Mouse (Mus musculus) stomach, embryonic 16.5 days (tissue): ENCODE measurements around the gene Tcf19. TPM values are rescaled to one million over a fixed set of nuclear protein-coding genes. Genes with fewer than 3 reads are reported as not detected.
A peak's percentile ranks its signal among the peaks of the same experiment; 100 is the strongest.
"Not testable (repeated sequence)": the region's sequence is repeated elsewhere in the genome, so short reads cannot be mapped to it uniquely, and the experiment has no call there.

Source experiments
- ATAC-seq: fragments of 200-750 bp; cut with Nextera tagmentation; 2 replicates; pipeline ENCODE4 v1.8.0; 2017; ENCODE audit warnings: moderate number of reproducible peaks, moderate TSS enrichment; ENCODE audit not compliant: insufficient read depth, low FRiP score
- H3K27ac ChIP-seq: fragments of 300-500 bp; sonication (generic); 2 replicates; pipeline ENCODE4 v1.5.1; 2014; ENCODE audit warnings: low read length
- H3K27me3 ChIP-seq: fragments of 300-500 bp; sonication (generic); 2 replicates; pipeline ENCODE4 v1.6.1; 2014; ENCODE audit warnings: low read length, control low read depth, mixed read lengths; ENCODE audit not compliant: control insufficient read depth, insufficient read depth
- H3K36me3 ChIP-seq: fragments of 300-500 bp; sonication (generic); 2 replicates; pipeline ENCODE4 v1.6.1; 2014; ENCODE audit warnings: low read length; ENCODE audit not compliant: control insufficient read depth, insufficient read depth
- H3K4me1 ChIP-seq: fragments of 300-500 bp; sonication (generic); 2 replicates; pipeline ENCODE4 v1.6.1; 2014; ENCODE audit warnings: low read length, control low read depth, mixed read lengths; ENCODE audit not compliant: control insufficient read depth, insufficient read depth
- H3K4me2 ChIP-seq: fragments of 300-500 bp; sonication (generic); 2 replicates; pipeline ENCODE4 v1.6.1; 2014; ENCODE audit warnings: low read depth, low read length, mixed read lengths
- H3K4me3 ChIP-seq: fragments of 300-500 bp; sonication (generic); replicated peaks from 2 replicates; pipeline ENCODE4 v1.5.1; 2014; ENCODE audit warnings: mild to moderate bottlenecking, low read length
- H3K9ac ChIP-seq: fragments of 300-500 bp; sonication (generic); 2 replicates; pipeline ENCODE4 v1.6.1; 2014; ENCODE audit warnings: low read length
- H3K9me3 ChIP-seq: fragments of 300-500 bp; sonication (generic); replicated peaks from 2 replicates; pipeline ENCODE4 v1.6.1; 2016; ENCODE audit warnings: low read length, control low read depth; ENCODE audit not compliant: control insufficient read depth
- WGBS: fragments of 180-500 bp; shearing (Covaris S2); extraction: QIAGEN DNeasy Blood & Tissue Kit; methylation state at CpG from one replicate; pipeline ENCODE4 v1.1.7; 2014; 5-methylcytosine and 5-hydroxymethylcytosine counted together
- polyA plus RNA-seq: library from polyadenylated mRNA; unstranded; fragments of >200 nt; fragmentation: Nextera tagmentation; extraction: Ambion mirVana; gene quantifications from 2 replicates; pipeline ENCODE4 v1.2.1, GENCODE M21; 2015

Gene Tcf19
- polyA plus RNA-seq, 1 experiment from 2014 or later: 79.6 TPM

DNA sequence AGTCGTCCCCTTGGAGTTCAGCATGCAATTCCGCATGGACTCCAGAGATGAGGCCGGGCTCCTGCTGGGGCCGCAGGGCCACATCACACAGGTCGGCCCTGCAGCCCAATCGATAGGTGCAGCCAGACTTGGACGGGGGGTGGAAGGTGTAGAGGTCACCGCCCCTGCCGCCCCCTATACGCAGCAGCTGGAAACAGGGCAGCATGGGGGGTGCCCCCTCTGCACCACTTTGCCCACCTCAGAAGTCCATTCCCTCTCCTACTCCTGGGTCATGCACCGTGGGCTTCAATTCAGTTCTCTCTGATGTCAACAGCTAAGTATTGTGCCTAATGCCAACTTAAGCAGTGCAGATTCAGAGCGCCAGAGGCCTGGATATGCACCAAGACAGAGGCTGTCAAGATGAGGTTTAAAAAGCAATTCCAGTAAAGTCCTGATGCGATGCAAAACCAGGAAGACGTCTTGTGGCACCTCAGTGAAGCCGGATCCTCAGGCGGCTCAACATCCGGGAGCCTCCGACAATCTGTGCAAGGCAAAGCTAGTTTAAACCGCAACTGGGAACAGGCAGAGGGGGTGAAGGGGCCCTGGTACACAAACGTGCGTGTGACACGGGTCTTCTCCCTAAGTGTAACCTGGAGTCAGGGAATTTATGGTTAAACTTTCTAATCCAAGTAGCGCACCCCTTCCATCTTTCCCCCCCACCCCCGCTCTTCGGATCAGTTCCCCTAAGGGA lies 548 bp downstream of the Tcf19 start:
- Histone ChIP-seq H3K4me3 (peak overlapping the region; percentile 62), H3K4me2 (peak overlapping the region; percentile 87), H3K27ac (peak overlapping the region; percentile 29), H3K9ac (peak overlapping the region; percentile 79), H3K36me3 (no peaks in the 10 kb centered on the region), H3K4me1 (peaks cover 24% of the 10 kb centered on the region), H3K9me3 (no peaks in the 10 kb centered on the region), H3K27me3 (no peaks in the 10 kb centered on the region)
- ATAC-seq: no peak
- WGBS: 3% methylated on average over 25 of the region's 25 CpGs

DNA sequence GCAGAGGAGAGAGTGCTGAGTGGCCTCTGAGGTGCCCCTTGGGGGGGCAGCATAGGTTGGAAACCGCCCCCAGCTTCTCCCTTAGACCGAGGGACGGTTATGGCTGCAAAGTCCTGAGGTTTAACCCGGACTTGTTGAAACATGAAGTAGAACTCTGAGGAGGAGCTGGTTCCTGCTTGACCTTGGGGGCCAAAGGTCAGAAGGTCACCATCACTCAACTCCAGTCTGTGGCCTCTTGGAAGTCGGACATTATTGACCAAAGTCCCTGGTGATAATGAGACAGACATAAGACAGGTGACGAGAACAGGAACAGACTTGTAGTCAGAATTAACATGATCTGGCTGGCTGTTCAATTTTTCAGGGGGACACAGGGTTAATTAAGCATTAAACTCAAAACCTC lies 1.9 kb downstream of the Tcf19 start:
- no peak overlapping the region for H3K27ac ChIP-seq
- no peaks in the 10 kb centered on the region for H3K36me3 ChIP-seq
- peaks cover 24% of the 10 kb centered on the region for H3K4me1 ChIP-seq
- 41% methylated on average over 6 of the region's 6 CpGs for WGBS
- ATAC-seq: no peak
- H3K4me2 ChIP-seq: peak overlapping the region; percentile 87
- peak overlapping the region; percentile 62 for H3K4me3 ChIP-seq
- no peaks in the 10 kb centered on the region for H3K9me3 ChIP-seq
- peak overlapping the region; percentile 79 for H3K9ac ChIP-seq
- no peaks in the 10 kb centered on the region for H3K27me3 ChIP-seq

DNA sequence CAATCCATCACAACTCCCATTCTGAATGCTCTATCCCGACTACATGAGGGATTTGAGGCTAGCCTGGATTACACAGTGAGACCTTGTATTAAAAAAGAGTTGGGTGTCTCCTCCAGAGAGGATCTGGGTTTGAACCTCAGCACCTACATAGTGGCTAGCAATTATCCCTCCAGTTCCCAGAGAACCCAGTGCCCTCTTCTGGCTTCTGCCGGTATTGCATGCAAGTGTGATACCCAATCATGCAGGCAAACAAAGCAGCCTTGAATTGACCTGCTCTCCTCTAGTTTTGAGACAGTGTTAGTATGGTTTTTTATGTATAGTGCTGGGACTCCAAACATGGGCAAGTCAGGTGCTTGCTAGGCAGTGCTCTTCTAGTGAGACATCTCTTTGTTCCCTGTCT lies 2.7 kb downstream of the Tcf19 start:
- H3K27me3 ChIP-seq: no peaks in the 10 kb centered on the region
- no peak overlapping the region for H3K27ac ChIP-seq
- WGBS: 9% methylated on average over 2 of the region's 2 CpGs
- H3K36me3 ChIP-seq: no peaks in the 10 kb centered on the region
- H3K4me1 ChIP-seq: peaks cover 27% of the 10 kb centered on the region
- H3K9ac ChIP-seq: 0 out of 2 replicates have a peak overlapping the region, but pooled peaks have one; percentile 79
- no peaks in the 10 kb centered on the region for H3K9me3 ChIP-seq
- no peak overlapping the region for H3K4me3 ChIP-seq
- no peak for ATAC-seq
- peak overlapping the region; percentile 87 for H3K4me2 ChIP-seq

DNA sequence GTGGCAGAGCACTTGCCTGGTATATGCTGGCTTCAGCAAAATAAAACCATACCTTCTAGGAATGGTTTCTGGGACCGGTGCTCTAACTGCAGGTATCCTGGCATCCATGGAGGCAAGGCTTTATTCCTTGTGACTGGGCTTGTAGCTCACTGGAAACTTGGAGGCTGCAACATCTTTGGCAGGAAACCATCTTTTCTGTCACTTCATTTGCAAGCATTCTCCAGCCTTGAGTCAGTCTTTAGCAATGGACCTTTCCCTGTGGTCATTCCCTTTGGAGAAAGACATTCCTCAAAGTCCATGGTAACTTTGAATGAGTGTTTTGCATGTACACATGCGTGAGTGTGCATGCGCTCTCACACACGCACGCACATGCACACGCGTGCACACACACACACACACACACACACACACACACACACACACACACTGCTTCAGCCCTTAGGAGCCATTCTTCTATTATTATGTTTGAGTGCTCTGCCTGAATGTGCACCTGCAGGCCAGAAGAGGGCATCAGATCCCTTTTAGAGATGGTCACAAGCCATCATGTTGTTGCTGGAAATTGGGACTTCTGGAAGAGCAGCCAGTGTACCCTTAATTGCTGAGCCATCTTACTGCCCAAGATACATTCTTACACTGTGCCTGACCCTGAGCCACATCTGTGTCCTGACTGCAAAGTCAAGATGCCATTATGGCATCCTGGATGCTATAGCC lies 3.6 kb downstream of the Tcf19 start:
- Histone ChIP-seq H3K9ac (no peak overlapping the region), H3K27me3 (no peaks in the 10 kb centered on the region), H3K27ac (no peak overlapping the region), H3K4me1 (peaks cover 24% of the 10 kb centered on the region), H3K36me3 (no peaks in the 10 kb centered on the region), H3K4me2 (no peak overlapping the region), H3K9me3 (no peaks in the 10 kb centered on the region), H3K4me3 (no peak overlapping the region)
- WGBS: 92% methylated on average over 7 of the region's 7 CpGs
- no peak for ATAC-seq

DNA sequence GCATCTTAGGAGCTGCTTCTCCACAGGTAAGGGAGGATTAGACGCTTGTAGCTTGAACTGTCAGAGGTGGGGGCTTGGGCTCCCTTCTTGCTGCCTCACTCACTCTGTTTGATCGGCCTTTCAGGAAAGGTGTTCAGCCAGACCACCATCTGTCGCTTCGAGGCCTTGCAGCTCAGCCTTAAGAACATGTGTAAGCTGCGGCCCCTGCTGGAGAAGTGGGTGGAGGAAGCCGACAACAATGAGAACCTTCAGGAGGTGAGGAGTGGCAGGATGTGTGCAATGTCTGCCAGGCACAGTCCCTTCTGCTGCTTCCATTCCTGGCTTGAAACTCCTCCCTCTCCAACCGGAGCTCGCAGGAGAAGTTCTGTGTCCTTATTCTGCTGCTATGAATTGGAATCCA lies 7.3 kb downstream of the Tcf19 start:
- Histone ChIP-seq H3K4me2 (no peak overlapping the region), H3K9ac (no peak overlapping the region), H3K4me3 (no peak overlapping the region), H3K9me3 (no peaks in the 10 kb centered on the region), H3K36me3 (no peaks in the 10 kb centered on the region), H3K4me1 (peaks cover 4% of the 10 kb centered on the region), H3K27ac (no peak overlapping the region), H3K27me3 (peaks cover 11% of the 10 kb centered on the region; the same call in 1 of the 2 replicates)
- peak; percentile 33; the same call in 1 of the 2 replicates for ATAC-seq
- 27% methylated on average over 8 of the region's 8 CpGs for WGBS

DNA sequence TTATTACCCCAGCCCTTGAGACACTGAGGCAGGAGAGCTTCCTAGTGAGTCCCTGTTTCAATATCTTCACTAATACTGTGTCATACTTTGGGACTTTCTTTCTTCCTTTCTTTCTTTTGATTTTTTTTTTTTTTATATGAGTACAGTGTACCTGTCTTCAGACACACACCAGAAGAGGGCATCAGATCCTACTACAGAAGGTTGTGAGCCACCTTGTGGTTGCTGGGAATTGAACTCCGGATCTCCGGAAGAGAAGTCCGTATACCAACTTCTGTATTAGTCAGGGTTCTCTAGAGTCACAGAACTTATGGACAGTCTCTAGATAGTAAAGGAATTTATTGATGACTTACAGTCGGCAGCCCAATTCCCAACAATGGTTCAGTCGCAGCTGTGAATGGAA lies 8.3 kb downstream of the Tcf19 start:
- WGBS: 59% methylated on average over 4 of the region's 5 CpGs
- ATAC-seq, H3K36me3 ChIP-seq, H3K4me2 ChIP-seq, H3K9ac ChIP-seq, H3K27ac ChIP-seq, H3K4me3 ChIP-seq, H3K4me1 ChIP-seq, H3K9me3 ChIP-seq: not testable (repeated sequence)
- H3K27me3 ChIP-seq: peaks cover 11% of the 10 kb centered on the region; the same call in 1 of the 2 replicates

DNA sequence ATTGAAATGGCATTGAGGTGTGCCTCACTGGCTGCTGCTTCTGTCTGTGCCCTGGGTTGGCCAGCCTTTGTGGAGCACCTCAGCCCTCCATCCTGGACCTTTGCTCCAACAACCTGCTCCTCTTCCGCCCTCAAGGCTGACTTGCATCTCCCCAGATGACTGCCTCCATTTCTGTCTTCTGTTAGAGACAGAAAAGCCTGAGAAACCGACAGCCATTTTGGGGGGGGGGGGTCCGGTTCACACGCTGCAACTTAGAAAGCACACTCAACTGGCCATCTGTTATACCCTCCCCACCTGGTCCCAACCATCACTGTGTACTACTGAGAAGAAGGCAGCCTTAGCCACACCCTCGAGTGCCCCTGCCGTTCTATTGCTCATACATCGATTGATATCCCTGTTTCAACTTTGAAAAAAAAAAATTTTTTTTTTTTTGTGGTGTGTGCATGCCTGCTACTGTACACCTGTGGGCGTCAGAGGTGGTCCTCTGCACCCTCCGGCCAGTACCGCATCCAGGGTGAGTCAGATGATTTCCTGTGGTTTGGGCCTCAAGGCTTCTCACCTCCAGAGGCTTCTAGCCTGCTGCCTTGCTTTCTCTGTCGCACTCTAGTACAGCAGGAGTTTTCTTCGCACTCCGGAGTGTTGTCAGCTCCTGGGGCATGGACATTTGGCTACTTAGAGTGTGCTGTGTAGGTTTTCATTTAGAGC lies 8.9 kb downstream of the Tcf19 start:
- no peak overlapping the region for H3K4me3 ChIP-seq
- no peak overlapping the region for H3K27ac ChIP-seq
- H3K27me3 ChIP-seq: peaks cover 11% of the 10 kb centered on the region; the same call in 1 of the 2 replicates
- H3K4me2 ChIP-seq: no peak overlapping the region
- H3K9me3 ChIP-seq: no peaks in the 10 kb centered on the region
- ATAC-seq: no peak
- H3K36me3 ChIP-seq: no peaks in the 10 kb centered on the region
- no peak overlapping the region for H3K9ac ChIP-seq
- 0 out of 2 replicates have a peak, but pooled peaks cover 2% of the 10 kb centered on the region for H3K4me1 ChIP-seq
- WGBS: 26% methylated on average over 13 of the region's 13 CpGs

DNA sequence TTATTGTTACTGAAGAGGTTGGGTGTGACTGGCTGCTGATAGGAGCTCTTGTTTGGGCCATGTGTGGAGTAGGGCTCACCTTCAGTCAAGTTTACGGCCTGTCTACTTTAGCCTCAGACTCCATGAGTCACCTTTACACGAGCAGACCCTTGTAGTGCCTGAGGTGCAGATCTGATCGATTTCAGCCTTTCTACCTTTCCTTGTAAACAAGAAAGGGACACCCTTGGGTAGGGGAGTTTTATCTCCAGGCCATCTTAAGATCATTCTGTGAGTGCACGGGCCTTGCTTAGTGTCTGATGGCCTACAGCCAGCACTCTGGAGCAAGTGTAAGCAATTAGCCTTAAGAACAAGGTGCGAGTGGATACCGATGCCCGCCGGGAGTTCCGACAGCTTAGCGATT lies 9.7 kb downstream of the Tcf19 start:
- H3K9ac ChIP-seq: no peak overlapping the region
- no peak overlapping the region for H3K4me2 ChIP-seq
- ATAC-seq: no peak
- no peak overlapping the region for H3K27ac ChIP-seq
- H3K4me1 ChIP-seq: 0 out of 2 replicates have a peak, but pooled peaks cover 2% of the 10 kb centered on the region
- no peaks in the 10 kb centered on the region for H3K9me3 ChIP-seq
- H3K36me3 ChIP-seq: no peaks in the 10 kb centered on the region
- 21% methylated on average over 10 of the region's 10 CpGs for WGBS
- H3K4me3 ChIP-seq: no peak overlapping the region
- peaks cover 11% of the 10 kb centered on the region; the same call in 1 of the 2 replicates for H3K27me3 ChIP-seq

DNA sequence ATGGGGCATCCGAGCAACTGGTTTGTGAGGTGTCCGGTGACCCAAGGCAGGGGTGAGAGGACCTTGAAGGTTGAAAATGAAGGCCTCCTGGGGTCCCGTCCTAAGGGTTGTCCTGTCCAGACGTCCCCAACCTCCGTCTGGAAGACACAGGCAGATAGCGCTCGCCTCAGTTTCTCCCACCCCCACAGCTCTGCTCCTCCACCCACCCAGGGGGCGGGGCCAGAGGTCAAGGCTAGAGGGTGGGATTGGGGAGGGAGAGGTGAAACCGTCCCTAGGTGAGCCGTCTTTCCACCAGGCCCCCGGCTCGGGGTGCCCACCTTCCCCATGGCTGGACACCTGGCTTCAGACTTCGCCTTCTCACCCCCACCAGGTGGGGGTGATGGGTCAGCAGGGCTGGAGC lies 10.8 kb downstream of the Tcf19 start, which contains the start of gene Pou5f1:
TSS of gene Pou5f1 (plus strand) at position 243 of the 400 bp plus-strand sequence.
- H3K4me2 ChIP-seq: no peak within 1 kb of the TSS
- no peaks in the 10 kb centered on the region for H3K36me3 ChIP-seq
- H3K27ac ChIP-seq: no peak within 1 kb of the TSS
- H3K9ac ChIP-seq: no peak within 1 kb of the TSS
- no peak for ATAC-seq
- 0 out of 2 replicates have a peak, but pooled peaks cover 2% of the 10 kb centered on the region for H3K4me1 ChIP-seq
- peaks cover 11% of the 10 kb centered on the region; the same call in 1 of the 2 replicates for H3K27me3 ChIP-seq
- H3K9me3 ChIP-seq: no peaks in the 10 kb centered on the region
- 53% methylated on average over 13 of the region's 13 CpGs for WGBS
- H3K4me3 ChIP-seq: no peak within 1 kb of the TSS
